Mouse (Mus musculus) kidney, adult 2 months (tissue): ENCODE data around the gene Zc3h4.

Experiments
- CTCF ChIP-seq: fragments of 200-500 bp; conservative IDR thresholded peaks from 2 replicates; pipeline ENCODE4 v1.5.1; 2011; ENCODE audit warnings: low read depth, mild to moderate bottlenecking, control low read depth, low read length, moderate library complexity, mixed read lengths; ENCODE audit not compliant: insufficient read depth, insufficient read length
- POLR2A ChIP-seq: fragments of 200-500 bp; IDR thresholded peaks from one replicate; pipeline ENCODE4 v1.6.1; 2011; ENCODE audit warnings: low read depth, low read length, control low read depth

DNA sequence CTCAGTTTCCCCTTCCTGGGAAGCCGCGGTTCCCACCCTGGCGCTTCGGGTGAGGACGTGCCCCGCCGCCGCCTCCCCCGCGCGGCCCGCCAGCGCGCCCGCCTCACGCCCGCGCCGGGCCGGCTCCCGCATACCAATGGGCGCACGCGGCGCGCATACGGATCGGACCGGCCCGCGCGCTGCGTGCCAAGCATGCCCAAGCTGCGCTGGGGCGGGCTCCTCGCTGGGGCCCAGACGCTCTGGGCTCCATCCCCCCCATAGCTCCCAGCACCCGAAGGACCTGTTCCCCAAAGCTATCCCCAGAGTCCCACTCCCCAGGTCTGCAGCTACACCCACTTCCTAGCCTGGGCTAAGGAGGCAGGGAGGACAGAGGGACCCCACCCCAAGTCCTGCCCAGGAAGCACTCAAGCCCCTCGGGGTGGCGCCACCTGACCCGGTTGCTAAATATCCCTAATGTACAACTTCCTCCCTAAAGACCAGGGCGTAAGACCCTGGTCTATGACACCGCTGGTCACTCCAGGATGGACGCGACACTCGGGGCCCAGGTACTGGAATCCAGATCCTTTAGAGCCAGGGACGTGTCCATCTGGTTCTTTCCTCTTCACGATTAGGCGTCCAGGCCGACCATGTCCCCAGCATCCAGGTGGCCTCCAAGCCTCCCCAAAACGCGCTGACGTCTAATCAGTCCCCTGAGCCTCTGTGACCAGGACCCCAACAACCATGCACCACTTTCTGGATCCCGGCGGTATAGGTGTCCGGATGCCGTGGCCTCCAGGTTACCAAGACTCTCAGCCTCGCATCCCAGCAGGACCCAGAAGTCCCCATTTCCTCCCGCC lies 75.3 kb downstream of the Zc3h4 start:
- TF ChIP-seq CTCF (no peak), POLR2A (no peak)
